Mouse (Mus musculus) intestine, embryonic 15.5 days (tissue): ENCODE measurements at regions not wholly inside any gene's neighbourhood (a gene's known extent, or its start where the extent isn't known, plus 50 kb on each side); places are given as distances from the start of the nearest gene placed in this dataset.
A peak's percentile ranks its signal among the peaks of the same experiment; 100 is the strongest.
"Not testable (repeated sequence)": the region's sequence is repeated elsewhere in the genome, so short reads cannot be mapped to it uniquely, and the experiment has no call there.

Experiments
- ATAC-seq: fragments of 200-750 bp; cut with Nextera tagmentation; 2 replicates; pipeline ENCODE4 v1.8.0; 2017; ENCODE audit warnings: moderate TSS enrichment, moderate library complexity
- H3K27ac ChIP-seq: fragments of 300-500 bp; sonication (generic); 2 replicates; pipeline ENCODE4 v1.5.1; 2015; ENCODE audit warnings: mild to moderate bottlenecking, inconsistent platforms
- H3K27me3 ChIP-seq: fragments of 300-500 bp; sonication (generic); replicated peaks from 2 replicates; pipeline ENCODE4 v1.6.1; 2015; ENCODE audit warnings: inconsistent platforms
- H3K36me3 ChIP-seq: fragments of 300-500 bp; sonication (generic); 2 replicates; pipeline ENCODE4 v1.6.1; 2015; ENCODE audit warnings: inconsistent platforms
- H3K4me1 ChIP-seq: fragments of 300-500 bp; sonication (generic); replicated peaks from 2 replicates; pipeline ENCODE4 v1.6.1; 2015; ENCODE audit warnings: inconsistent platforms
- H3K4me2 ChIP-seq: fragments of 300-500 bp; sonication (generic); replicated peaks from 2 replicates; pipeline ENCODE4 v1.6.1; 2015; ENCODE audit warnings: mild to moderate bottlenecking, inconsistent platforms
- H3K4me3 ChIP-seq: fragments of 300-500 bp; sonication (generic); replicated peaks from 2 replicates; pipeline ENCODE4 v1.5.1; 2015; ENCODE audit warnings: inconsistent platforms
- H3K9ac ChIP-seq: fragments of 300-500 bp; sonication (generic); 2 replicates; pipeline ENCODE4 v1.6.1; 2015; ENCODE audit warnings: inconsistent platforms
- H3K9me3 ChIP-seq: fragments of 300-500 bp; sonication (generic); 2 replicates; pipeline ENCODE4 v1.6.1; 2016; ENCODE audit warnings: inconsistent platforms
- WGBS: fragments of 180-500 bp; shearing (Covaris S2); methylation state at CpG from one replicate; pipeline ENCODE4 v1.1.7; 2015; 5-methylcytosine and 5-hydroxymethylcytosine counted together

DNA sequence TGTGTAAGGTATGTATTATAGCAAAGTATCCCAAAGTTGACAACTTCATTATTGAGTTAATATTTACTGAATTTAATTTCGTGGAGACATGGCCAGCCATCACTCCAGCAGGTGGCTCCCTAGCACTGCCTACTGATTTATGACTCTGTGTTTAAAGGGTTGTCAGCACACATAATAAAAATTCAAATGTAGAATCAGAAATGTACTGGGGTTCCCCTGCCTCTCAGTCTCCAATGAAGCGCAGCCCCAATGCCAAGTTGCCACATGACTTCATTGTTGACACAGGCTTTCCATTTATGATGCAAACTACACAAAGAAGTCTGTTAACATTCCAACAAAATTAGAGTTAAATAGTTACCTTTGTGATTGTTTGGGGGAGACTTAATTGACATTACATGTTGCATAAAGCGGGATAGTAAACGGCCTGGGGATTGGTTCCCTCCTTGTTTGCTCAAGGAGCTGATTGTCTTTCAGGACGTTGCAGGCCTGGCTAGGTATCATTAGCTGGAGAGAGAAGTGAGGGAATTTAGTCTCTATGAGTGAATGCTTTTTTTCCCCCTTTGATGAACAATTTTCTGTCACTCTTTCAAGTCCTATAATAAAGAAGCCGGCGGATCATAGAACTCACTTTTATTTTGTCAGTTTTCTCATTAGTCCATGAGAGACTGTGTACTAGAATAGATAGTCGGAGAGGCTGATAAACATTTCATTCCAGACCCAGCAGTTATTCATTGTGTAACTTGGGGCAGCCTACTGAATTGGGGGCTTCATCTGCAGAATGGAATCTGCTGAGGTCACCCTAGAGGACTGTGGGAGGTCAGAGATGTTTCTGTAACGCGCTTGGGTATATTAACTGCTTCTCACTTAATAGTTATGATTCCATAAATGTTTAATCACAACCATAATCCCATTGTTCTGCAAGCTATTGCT lies 287.9 kb downstream of the Kif2b start:
- Histone ChIP-seq H3K36me3 (no peaks in the 10 kb centered on the region), H3K4me2 (no peak overlapping the region), H3K9me3 (no peaks in the 10 kb centered on the region), H3K4me1 (no peaks in the 10 kb centered on the region), H3K9ac (no peak overlapping the region), H3K4me3 (no peak overlapping the region), H3K27ac (no peak overlapping the region), H3K27me3 (no peaks in the 10 kb centered on the region)
- 45% methylated on average over 10 of the region's 10 CpGs for WGBS
- ATAC-seq, result peak; percentile 67

DNA sequence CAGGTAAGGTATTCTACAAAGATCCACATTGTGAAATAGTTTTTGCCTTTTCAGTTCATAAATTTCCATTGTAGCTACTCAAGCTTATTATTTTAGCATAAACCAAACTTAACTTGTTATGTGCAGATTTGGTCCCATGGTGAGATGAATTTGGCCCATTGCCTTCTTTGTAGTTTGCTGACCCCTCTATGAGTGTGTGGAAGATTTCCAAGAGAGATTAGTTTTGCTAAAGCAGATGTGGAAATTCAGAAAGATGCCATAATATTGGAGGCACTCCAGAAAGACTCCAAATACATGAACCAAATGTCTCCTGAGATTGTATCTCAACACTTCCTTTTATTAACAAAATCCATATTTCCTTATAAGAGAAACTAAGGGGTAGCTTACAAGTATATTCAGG lies 291.0 kb downstream of the Kif2b start:
- Histone ChIP-seq H3K27me3 (no peaks in the 10 kb centered on the region), H3K9ac (no peak overlapping the region), H3K9me3 (no peaks in the 10 kb centered on the region), H3K36me3 (no peaks in the 10 kb centered on the region), H3K27ac (no peak overlapping the region), H3K4me1 (no peaks in the 10 kb centered on the region), H3K4me2 (no peak overlapping the region), H3K4me3 (no peak overlapping the region)
- no peak for ATAC-seq

DNA sequence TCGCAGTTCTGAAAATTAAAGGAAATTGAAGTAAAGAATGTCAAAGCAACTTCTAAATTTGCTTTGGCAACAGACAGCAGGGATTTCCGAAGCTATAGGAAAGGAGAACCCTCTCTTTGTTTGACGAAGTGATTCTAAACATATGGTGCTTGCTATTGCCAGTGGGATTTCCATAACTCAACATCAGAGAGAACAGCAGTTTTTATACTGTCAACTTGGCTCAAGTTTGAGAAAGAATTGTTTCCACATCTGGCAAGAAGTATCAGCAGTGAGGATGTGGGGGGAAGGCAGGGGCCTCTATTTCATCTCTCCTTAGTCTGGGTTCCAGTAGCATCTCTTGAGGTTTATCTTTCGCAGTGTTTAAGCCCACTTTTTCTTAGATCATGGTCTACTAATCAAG lies 315.1 kb downstream of the Kif2b start:
- H3K4me1 ChIP-seq, result no peaks in the 10 kb centered on the region
- no peaks in the 10 kb centered on the region for H3K27me3 ChIP-seq
- no peak overlapping the region for H3K27ac ChIP-seq
- 33% methylated on average over 4 of the region's 4 CpGs for WGBS
- ATAC-seq, result peak; percentile 31; the same call in 1 of the 2 replicates
- no peak overlapping the region for H3K4me2 ChIP-seq
- no peaks in the 10 kb centered on the region for H3K36me3 ChIP-seq
- no peak overlapping the region for H3K9ac ChIP-seq
- no peaks in the 10 kb centered on the region for H3K9me3 ChIP-seq
- H3K4me3 ChIP-seq, result no peak overlapping the region

DNA sequence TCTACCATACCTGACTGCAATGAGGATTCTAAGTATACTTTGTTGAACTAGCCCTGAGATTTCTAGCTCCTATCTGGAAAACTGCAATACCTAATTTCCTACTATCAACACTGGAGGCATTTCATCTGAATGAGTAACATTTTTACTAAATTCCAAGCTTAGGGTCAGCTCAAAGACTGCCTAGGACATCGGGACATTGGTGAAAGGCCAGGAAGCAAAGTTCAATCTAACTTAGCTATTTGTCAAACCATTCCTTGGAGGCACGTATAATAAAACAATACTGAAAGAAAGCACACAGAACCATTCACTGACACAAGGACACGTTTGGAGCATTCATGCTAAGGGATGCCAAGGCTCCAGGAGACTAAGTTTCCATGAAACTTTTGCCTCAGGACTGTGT lies 335.3 kb downstream of the Kif2b start:
- 81% methylated on average over 3 of the region's 3 CpGs for WGBS
- H3K4me2 ChIP-seq, H3K27me3 ChIP-seq, H3K4me1 ChIP-seq, H3K4me3 ChIP-seq, H3K36me3 ChIP-seq, H3K9me3 ChIP-seq, H3K9ac ChIP-seq, H3K27ac ChIP-seq, ATAC-seq: not testable (repeated sequence)

DNA sequence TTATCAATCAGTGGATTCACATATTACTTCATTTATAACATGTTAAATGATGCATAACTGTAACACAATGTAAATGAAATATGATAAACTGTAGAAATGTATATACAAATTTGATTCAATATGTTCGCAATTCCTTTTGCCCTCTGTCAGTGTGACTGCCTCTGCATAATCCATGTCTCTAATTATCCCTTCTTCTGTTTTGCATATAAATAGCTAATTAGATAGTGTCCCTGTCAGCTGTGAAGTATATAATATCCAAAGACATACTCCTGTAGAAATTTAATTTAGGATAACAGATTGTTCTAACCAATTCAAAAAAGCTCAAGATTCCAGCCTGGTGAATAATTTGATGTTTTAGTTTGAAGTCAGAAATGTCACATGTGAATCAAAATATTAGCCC lies 361.2 kb downstream of the Kif2b start:
- Histone ChIP-seq H3K4me3 (no peak overlapping the region), H3K36me3 (no peaks in the 10 kb centered on the region), H3K9ac (no peak overlapping the region), H3K4me1 (no peaks in the 10 kb centered on the region), H3K9me3 (no peaks in the 10 kb centered on the region), H3K27me3 (no peaks in the 10 kb centered on the region), H3K27ac (no peak overlapping the region), H3K4me2 (no peak overlapping the region)
- WGBS, result 68% methylated on average over 1 of the region's 1 CpGs
- ATAC-seq, result no peak

DNA sequence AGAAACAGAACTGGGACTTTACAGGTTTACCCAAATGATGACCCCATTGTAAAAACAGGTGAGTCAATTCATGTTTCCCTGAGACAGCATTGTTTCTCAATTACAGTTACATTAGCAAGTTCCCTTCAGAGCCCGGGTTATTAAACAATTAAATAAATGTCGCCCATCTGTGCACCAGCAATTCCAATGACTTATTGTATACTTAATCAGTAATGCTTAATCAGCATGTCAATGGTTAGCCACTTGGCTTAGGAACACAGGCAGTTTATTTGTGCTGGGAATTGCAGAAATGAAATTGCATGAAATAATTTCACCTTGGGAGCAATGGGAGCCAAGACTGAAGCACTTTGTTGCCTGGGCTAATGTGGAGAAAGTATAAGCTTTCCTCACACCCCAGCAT lies 364.3 kb downstream of the Kif2b start:
- H3K9me3 ChIP-seq, result no peaks in the 10 kb centered on the region
- H3K9ac ChIP-seq, result no peak overlapping the region
- H3K4me2 ChIP-seq, result no peak overlapping the region
- no peak for ATAC-seq
- H3K27me3 ChIP-seq, result no peaks in the 10 kb centered on the region
- no peaks in the 10 kb centered on the region for H3K4me1 ChIP-seq
- 68% methylated on average over 2 of the region's 2 CpGs for WGBS
- H3K27ac ChIP-seq, result no peak overlapping the region
- H3K4me3 ChIP-seq, result no peak overlapping the region
- H3K36me3 ChIP-seq, result no peaks in the 10 kb centered on the region

DNA sequence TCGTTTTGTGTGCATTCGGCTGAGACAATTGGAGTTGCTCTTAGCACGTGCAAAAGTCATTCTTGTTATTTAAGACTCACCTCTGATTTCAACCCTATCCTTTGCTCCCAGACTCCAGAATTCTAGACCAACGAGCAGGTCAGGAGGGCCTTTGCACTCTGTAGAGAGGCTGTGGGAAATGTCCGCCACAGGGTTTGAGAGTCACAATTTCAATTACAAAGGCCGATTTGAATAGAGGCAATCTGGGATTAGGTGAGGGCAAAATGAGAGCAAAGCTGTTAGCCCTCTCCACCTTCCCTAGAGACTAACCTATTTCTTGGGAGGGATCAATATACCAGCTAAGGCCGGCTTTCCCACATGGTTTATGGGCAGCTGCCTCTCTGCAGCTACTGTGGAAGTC lies 370.9 kb downstream of the Kif2b start:
- H3K4me3 ChIP-seq, result no peak overlapping the region
- H3K9ac ChIP-seq, result no peak overlapping the region
- H3K27me3 ChIP-seq, result no peaks in the 10 kb centered on the region
- no peak overlapping the region for H3K4me2 ChIP-seq
- no peaks in the 10 kb centered on the region for H3K36me3 ChIP-seq
- WGBS, result 65% methylated on average over 7 of the region's 7 CpGs
- H3K9me3 ChIP-seq, result no peaks in the 10 kb centered on the region
- no peak for ATAC-seq
- H3K27ac ChIP-seq, result no peak overlapping the region
- no peaks in the 10 kb centered on the region for H3K4me1 ChIP-seq

DNA sequence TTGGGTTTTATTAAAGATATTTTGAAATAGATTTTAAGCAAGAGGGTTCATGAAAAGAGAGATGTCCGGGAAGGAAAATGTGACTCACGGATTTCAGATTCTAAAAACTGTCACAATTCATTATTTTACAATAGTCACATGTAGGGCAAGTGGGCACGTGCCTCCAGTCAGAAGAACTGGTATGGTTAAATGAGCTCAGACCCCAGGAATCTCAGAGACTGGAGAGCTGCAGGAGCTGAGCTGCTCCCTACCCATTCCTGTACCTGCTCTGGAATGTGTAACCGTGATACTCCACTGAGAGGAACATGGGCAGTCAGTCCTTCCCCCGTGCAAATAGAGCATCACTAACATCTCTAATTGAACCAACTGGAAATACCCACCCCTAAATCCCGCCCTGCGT lies 372.9 kb downstream of the Kif2b start:
- Histone ChIP-seq H3K4me3 (no peak overlapping the region), H3K36me3 (no peaks in the 10 kb centered on the region), H3K27me3 (no peaks in the 10 kb centered on the region), H3K9ac (no peak overlapping the region), H3K4me2 (no peak overlapping the region), H3K9me3 (no peaks in the 10 kb centered on the region), H3K27ac (no peak overlapping the region), H3K4me1 (no peaks in the 10 kb centered on the region)
- 49% methylated on average over 7 of the region's 7 CpGs for WGBS
- ATAC-seq, result no peak

DNA sequence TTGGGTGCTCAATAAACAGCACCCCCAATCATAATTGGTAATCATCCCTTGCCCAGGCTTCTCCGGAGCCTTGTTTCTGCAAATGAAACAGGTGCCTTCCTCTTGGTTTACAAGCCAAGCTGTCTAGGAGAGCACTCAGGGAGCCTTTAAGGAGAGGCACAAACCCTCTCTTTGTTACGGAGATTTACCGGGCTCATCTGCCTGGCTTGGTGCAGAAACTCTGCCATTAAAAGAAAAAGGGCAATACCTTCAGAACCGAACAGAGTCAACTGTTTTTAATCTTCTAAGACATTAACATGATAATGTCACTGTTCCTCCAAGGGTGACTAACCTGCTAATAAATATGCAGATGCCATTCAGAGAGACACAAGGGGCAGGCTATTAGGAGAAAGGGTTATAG lies 380.5 kb downstream of the Kif2b start:
- no peak for ATAC-seq
- H3K4me2 ChIP-seq, result no peak overlapping the region
- no peak overlapping the region for H3K9ac ChIP-seq
- H3K27me3 ChIP-seq, result no peaks in the 10 kb centered on the region
- H3K27ac ChIP-seq, result no peak overlapping the region
- WGBS, result 37% methylated on average over 4 of the region's 4 CpGs
- no peaks in the 10 kb centered on the region for H3K4me1 ChIP-seq
- no peaks in the 10 kb centered on the region for H3K9me3 ChIP-seq
- H3K4me3 ChIP-seq, result no peak overlapping the region
- H3K36me3 ChIP-seq, result no peaks in the 10 kb centered on the region

DNA sequence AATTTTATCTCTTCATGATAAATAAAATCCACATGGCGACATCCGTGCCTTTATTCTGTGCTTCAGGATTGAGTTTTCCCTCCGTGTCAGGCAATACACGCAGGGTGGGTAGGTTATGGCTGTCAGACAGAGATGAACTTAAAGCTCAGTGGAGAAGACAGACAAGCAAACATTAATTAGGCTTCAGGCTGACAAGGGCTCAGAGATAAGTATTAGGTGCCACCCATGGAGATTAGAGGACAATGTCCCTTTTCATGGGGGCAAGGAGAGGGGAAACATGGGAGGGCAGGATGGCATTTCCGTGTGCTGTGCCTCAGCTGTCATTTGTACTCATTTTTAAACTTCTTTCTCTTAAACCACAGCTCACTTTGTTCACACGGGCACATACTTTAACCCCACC lies 381.0 kb downstream of the Kif2b start:
- WGBS, result 40% methylated on average over 6 of the region's 6 CpGs
- no peaks in the 10 kb centered on the region for H3K9me3 ChIP-seq

DNA sequence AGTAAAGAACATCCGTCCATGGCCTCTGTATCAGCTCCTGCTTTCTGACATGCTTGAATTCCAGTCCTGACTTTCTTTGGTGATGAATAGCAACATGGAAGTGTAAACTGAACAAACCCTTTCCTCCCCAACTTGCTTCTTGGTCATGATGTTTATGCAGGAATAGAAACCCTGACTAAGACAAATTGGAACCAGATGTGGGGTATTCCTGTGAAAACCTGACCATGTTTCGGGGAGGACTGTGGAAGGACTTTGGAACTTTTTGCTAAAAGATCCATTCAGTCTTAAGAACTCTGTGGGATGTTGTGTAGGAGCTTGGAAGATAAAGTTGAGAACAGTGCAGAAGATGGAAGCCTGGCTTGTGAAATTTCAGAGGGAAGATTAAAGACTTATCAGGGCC lies 410.0 kb downstream of the Kif2b start:
- H3K9me3 ChIP-seq, H3K27me3 ChIP-seq, H3K36me3 ChIP-seq, H3K4me2 ChIP-seq, H3K4me1 ChIP-seq, H3K4me3 ChIP-seq, H3K27ac ChIP-seq, ATAC-seq, H3K9ac ChIP-seq: not testable (repeated sequence)
- 52% methylated on average over 2 of the region's 2 CpGs for WGBS

More for the DNA sequence above, 381.0 kb downstream of the Kif2b start:
- no peak overlapping the region for H3K9ac ChIP-seq
- no peaks in the 10 kb centered on the region for H3K36me3 ChIP-seq
- no peaks in the 10 kb centered on the region for H3K4me1 ChIP-seq
- no peak overlapping the region for H3K4me2 ChIP-seq
- no peak overlapping the region for H3K27ac ChIP-seq
- H3K4me3 ChIP-seq, result no peak overlapping the region
- no peaks in the 10 kb centered on the region for H3K27me3 ChIP-seq
- ATAC-seq, result no peak

DNA sequence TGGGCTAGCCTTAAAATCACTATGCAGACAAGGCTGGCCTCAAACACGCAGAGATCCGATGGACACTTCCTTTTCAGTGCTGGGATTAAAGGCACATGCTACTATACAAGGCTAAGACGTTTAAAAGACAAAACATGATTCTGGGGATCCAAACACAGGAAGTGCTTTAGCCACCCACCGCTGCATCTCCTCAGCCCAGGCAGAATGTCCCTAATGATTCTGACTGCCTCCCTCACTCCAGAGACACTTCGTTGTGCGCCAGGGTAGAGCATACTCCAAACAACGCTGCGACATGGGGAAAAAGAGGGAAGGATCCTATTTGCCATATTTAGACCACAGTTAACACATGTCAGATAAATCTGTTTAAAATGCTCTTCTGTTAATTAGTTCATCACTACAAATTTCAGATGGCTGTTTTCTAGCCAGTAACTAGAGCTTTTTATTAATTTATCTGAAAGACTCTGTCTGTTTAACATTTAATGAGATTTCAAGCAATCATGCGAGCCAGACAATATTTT lies 443.5 kb downstream of the Kif2b start:
- Histone ChIP-seq H3K9ac (no peak overlapping the region), H3K4me2 (no peak overlapping the region), H3K36me3 (no peaks in the 10 kb centered on the region), H3K4me1 (no peaks in the 10 kb centered on the region), H3K4me3 (no peak overlapping the region), H3K27ac (no peak overlapping the region), H3K9me3 (no peaks in the 10 kb centered on the region), H3K27me3 (no peaks in the 10 kb centered on the region)
- ATAC-seq, result no peak
- 47% methylated on average over 9 of the region's 9 CpGs for whole genome bisulfite sequencing

DNA sequence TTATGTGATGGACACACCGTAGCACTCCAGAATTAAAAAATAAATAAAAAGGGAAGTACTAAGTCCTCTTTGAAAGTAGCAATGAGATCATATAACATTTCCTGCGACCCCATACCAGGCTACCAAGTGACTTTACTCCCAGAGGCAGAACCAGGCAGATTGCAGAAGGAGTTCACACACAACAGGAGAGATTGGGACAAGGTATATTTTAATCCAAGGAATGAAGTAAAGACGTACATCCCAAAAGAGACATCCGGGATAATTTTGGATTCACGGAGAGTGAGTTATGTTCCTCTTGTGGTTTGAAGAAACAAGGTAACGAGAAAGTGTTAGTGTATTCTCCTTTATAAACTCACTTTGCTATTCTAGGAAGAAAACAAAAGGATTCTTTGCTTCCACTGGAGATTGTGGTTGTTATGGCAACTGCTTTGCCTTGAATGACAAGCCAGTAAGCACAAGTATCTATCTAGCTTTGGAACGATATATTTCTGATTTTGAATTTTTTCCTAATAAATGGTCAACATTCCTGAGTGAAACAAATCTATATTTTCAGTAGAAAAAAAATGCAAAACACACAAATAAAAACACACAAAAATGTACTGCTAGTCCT lies 444.5 kb downstream of the Kif2b start:
- no peaks in the 10 kb centered on the region for H3K9me3 ChIP-seq
- 79% methylated on average over 7 of the region's 7 CpGs for WGBS
- H3K4me2 ChIP-seq, result no peak overlapping the region
- no peak overlapping the region for H3K27ac ChIP-seq
- H3K27me3 ChIP-seq, result no peaks in the 10 kb centered on the region
- H3K4me3 ChIP-seq, result no peak overlapping the region
- ATAC-seq, result no peak
- no peaks in the 10 kb centered on the region for H3K4me1 ChIP-seq
- no peaks in the 10 kb centered on the region for H3K36me3 ChIP-seq
- H3K9ac ChIP-seq, result no peak overlapping the region
